Mouse (Mus musculus): ENCODE measurements around the gene Pde9a.

DNA sequence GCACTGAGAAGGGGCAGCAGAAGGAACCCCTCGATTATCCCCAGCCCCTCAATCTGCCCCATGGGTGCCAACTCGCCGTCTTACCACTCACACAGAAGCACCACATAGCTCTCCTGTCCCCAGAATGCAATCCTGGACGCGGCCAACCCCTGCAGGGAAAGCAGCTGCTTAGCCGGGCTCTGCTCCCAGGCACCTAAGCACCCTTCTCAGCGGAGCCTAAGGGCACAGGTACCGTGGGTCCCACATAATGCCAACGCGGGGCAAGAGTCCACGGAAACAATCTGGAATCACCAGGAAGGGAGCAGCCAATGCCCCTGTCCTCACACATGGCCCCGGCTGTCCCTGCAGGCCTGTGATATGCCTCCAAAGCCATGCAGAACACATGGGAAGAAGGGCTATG lies 113.7 kb downstream of the Pde9a start:
- TF ChIP-seq CTCF (IDR thresholded peaks at IDR 0.05; ENCODE audit: insufficient read depth, low read length) (no peak), POLR2A (IDR thresholded peaks at IDR 0.05; ENCODE audit: borderline replicate concordance, extremely low read depth, low read depth, low read length) (no peak)

Measured in lung, adult 2 months (tissue).